Mouse (Mus musculus): ENCODE results near the gene Tnk1. TPM values are rescaled to one million over a fixed set of nuclear protein-coding genes. Genes with fewer than 3 reads are reported as not detected.

The Tnk1 gene
- polyA plus RNA-seq, 1 experiment from 2014 or later: 11.7 TPM

GRCm38 (mm10) chr11:69849884-69850283, 8.6 kb downstream of the Tnk1 start:
- ATAC-seq: no peak
- no peak for TF ChIP-seq CTCF (IDR thresholded peaks at IDR 0.05; ENCODE audit: low read depth)
- WGBS: 86% methylated on average over 15 of the region's 15 CpGs
- H3K4me2 ChIP-seq (replicated peaks; ENCODE audit: low read depth): no peak overlapping the region
- no peaks in the 10 kb centered on the region for H3K27me3 ChIP-seq (replicated peaks; ENCODE audit: control insufficient read depth, insufficient read depth, low read length)
- H3K36me3 ChIP-seq (ENCODE audit: control insufficient read depth, insufficient read depth): peaks cover 58% of the 10 kb centered on the region
- no peak overlapping the region for H3K9ac ChIP-seq (ENCODE audit: low read depth, low read length)
- no peak overlapping the region for H3K4me3 ChIP-seq (ENCODE audit: low read depth, low read length)
- H3K9me3 ChIP-seq (ENCODE audit: control insufficient read depth): no peaks in the 10 kb centered on the region
- peaks cover 14% of the 10 kb centered on the region for H3K4me1 ChIP-seq (replicated peaks; ENCODE audit: control insufficient read depth, insufficient read depth, low read length)
- no peak overlapping the region for H3K27ac ChIP-seq (ENCODE audit: low read depth, low read length)

GRCm38 (mm10) chr11:69849128-69849527, 9.4 kb downstream of the Tnk1 start:
- Histone ChIP-seq H3K9me3 (ENCODE audit: control insufficient read depth) (no peaks in the 10 kb centered on the region), H3K36me3 (ENCODE audit: control insufficient read depth, insufficient read depth) (peaks cover 54% of the 10 kb centered on the region), H3K9ac (ENCODE audit: low read depth, low read length) (no peak overlapping the region), H3K4me3 (ENCODE audit: low read depth, low read length) (no peak overlapping the region), H3K4me2 (replicated peaks; ENCODE audit: low read depth) (no peak overlapping the region), H3K27me3 (replicated peaks; ENCODE audit: control insufficient read depth, insufficient read depth, low read length) (no peaks in the 10 kb centered on the region), H3K27ac (ENCODE audit: low read depth, low read length) (no peak overlapping the region), H3K4me1 (replicated peaks; ENCODE audit: control insufficient read depth, insufficient read depth, low read length) (peaks cover 14% of the 10 kb centered on the region)
- ATAC-seq: no peak
- no peak for TF ChIP-seq CTCF (IDR thresholded peaks at IDR 0.05; ENCODE audit: low read depth)
- 69% methylated on average over 9 of the region's 9 CpGs for WGBS

- ATAC-seq: no peak
- no peak for TF ChIP-seq CTCF (IDR thresholded peaks at IDR 0.05; ENCODE audit: low read depth)
- Histone ChIP-seq H3K27me3 (replicated peaks; ENCODE audit: control insufficient read depth, insufficient read depth, low read length) (no peaks in the 10 kb centered on the region), H3K4me3 (ENCODE audit: low read depth, low read length) (no peak overlapping the region), H3K27ac (ENCODE audit: low read depth, low read length) (no peak overlapping the region), H3K4me1 (replicated peaks; ENCODE audit: control insufficient read depth, insufficient read depth, low read length) (peaks cover 14% of the 10 kb centered on the region), H3K4me2 (replicated peaks; ENCODE audit: low read depth) (no peak overlapping the region), H3K36me3 (ENCODE audit: control insufficient read depth, insufficient read depth) (peaks cover 46% of the 10 kb centered on the region), H3K9me3 (ENCODE audit: control insufficient read depth) (no peaks in the 10 kb centered on the region), H3K9ac (ENCODE audit: low read depth, low read length) (no peak overlapping the region)
- WGBS: 94% methylated on average over 6 of the region's 6 CpGs
These were observed 10.5 kb downstream of the Tnk1 start for GRCm38 (mm10) chr11:69848021-69848420.

- peak overlapping the region; percentile 86 for H3K4me2 ChIP-seq (replicated peaks; ENCODE audit: low read depth)
- H3K36me3 ChIP-seq (ENCODE audit: control insufficient read depth, insufficient read depth): peaks cover 36% of the 10 kb centered on the region
- no peak for TF ChIP-seq CTCF (IDR thresholded peaks at IDR 0.05; ENCODE audit: low read depth)
- H3K9ac ChIP-seq (ENCODE audit: low read depth, low read length): peak overlapping the region; percentile 76
- peak overlapping the region; percentile 79 for H3K4me3 ChIP-seq (ENCODE audit: low read depth, low read length)
- ATAC-seq: peak; percentile 49
- peak overlapping the region; percentile 97 for H3K27ac ChIP-seq (ENCODE audit: low read depth, low read length)
- WGBS: 5% methylated on average over 37 of the region's 37 CpGs
- H3K27me3 ChIP-seq (replicated peaks; ENCODE audit: control insufficient read depth, insufficient read depth, low read length): no peaks in the 10 kb centered on the region
- H3K9me3 ChIP-seq (ENCODE audit: control insufficient read depth): no peaks in the 10 kb centered on the region
- peaks cover 14% of the 10 kb centered on the region for H3K4me1 ChIP-seq (replicated peaks; ENCODE audit: control insufficient read depth, insufficient read depth, low read length)
These were observed 11.5 kb downstream of the Tnk1 start for GRCm38 (mm10) chr11:69846738-69847688.

- under 1% methylated on average over 36 of the region's 38 CpGs for WGBS
- no peaks in the 10 kb centered on the region for H3K27me3 ChIP-seq (replicated peaks; ENCODE audit: control insufficient read depth, insufficient read depth, low read length)
- peak within 1 kb of the TSS; percentile 76 for H3K9ac ChIP-seq (ENCODE audit: low read depth, low read length)
- peak; percentile 9; the same call in 1 of the 2 replicates for TF ChIP-seq CTCF (IDR thresholded peaks at IDR 0.05; ENCODE audit: low read depth)
- peaks cover 14% of the 10 kb centered on the region for H3K4me1 ChIP-seq (replicated peaks; ENCODE audit: control insufficient read depth, insufficient read depth, low read length)
- H3K4me2 ChIP-seq (replicated peaks; ENCODE audit: low read depth): peak within 1 kb of the TSS; percentile 86
- peak within 1 kb of the TSS; percentile 97 for H3K27ac ChIP-seq (ENCODE audit: low read depth, low read length)
- H3K4me3 ChIP-seq (ENCODE audit: low read depth, low read length): peak within 1 kb of the TSS; percentile 79
- no peaks in the 10 kb centered on the region for H3K9me3 ChIP-seq (ENCODE audit: control insufficient read depth)
- peak; percentile 94 for ATAC-seq
- H3K36me3 ChIP-seq (ENCODE audit: control insufficient read depth, insufficient read depth): peaks cover 28% of the 10 kb centered on the region
These were observed 12.3 kb downstream of the Tnk1 start, which contains the start of gene Plscr3 for GRCm38 (mm10) chr11:69846198-69846680. Gene Plscr3, plus strand, starts transcription at chr11:69846376.

GRCm38 (mm10) chr11:69838714-69839104, 19.8 kb downstream of the Tnk1 start:
- Histone ChIP-seq H3K4me1 (replicated peaks; ENCODE audit: control insufficient read depth, insufficient read depth, low read length) (no peaks in the 10 kb centered on the region), H3K4me2 (replicated peaks; ENCODE audit: low read depth) (peak overlapping the region; percentile 98), H3K27ac (ENCODE audit: low read depth, low read length) (peak overlapping the region; percentile 80), H3K9ac (ENCODE audit: low read depth, low read length) (peak overlapping the region; percentile 79), H3K9me3 (ENCODE audit: control insufficient read depth) (no peaks in the 10 kb centered on the region), H3K27me3 (replicated peaks; ENCODE audit: control insufficient read depth, insufficient read depth, low read length) (peaks cover 15% of the 10 kb centered on the region; the same call in 1 of the 2 replicates), H3K4me3 (ENCODE audit: low read depth, low read length) (peak overlapping the region; percentile 77), H3K36me3 (ENCODE audit: control insufficient read depth, insufficient read depth) (no peaks in the 10 kb centered on the region)
- TF ChIP-seq CTCF (IDR thresholded peaks at IDR 0.05; ENCODE audit: low read depth): no peak
- WGBS: 1% methylated on average over 7 of the region's 7 CpGs
- peak; percentile 1; the same call in 1 of the 2 replicates for ATAC-seq
